Mouse (Mus musculus): ENCODE data around the gene Best3. TPM values are rescaled to one million over a fixed set of nuclear protein-coding genes. Genes with fewer than 3 reads are reported as not detected.

Gene Best3
- polyA plus RNA-seq, 1 experiment from 2014 or later, result 0.05 TPM

- WGBS, result 73% methylated on average over 3 of the region's 3 CpGs
- Histone ChIP-seq H3K4me1 (no peaks in the 10 kb centered on the region), H3K9me3 (no peaks in the 10 kb centered on the region), H3K9ac (no peak overlapping the region), H3K4me2 (no peak overlapping the region), H3K27ac (no peak overlapping the region), H3K4me3 (replicated peaks) (no peak overlapping the region), H3K36me3 (no peaks in the 10 kb centered on the region), H3K27me3 (replicated peaks) (no peaks in the 10 kb centered on the region)
- ATAC-seq (ENCODE audit: insufficient read depth, low FRiP score, low read depth), result no peak
Observed at GRCm38 (mm10) chr10:116980888-116981287, 5.2 kb upstream of the Best3 start.

- Histone ChIP-seq H3K9me3 (no peaks in the 10 kb centered on the region), H3K27me3 (replicated peaks) (no peaks in the 10 kb centered on the region), H3K36me3 (no peaks in the 10 kb centered on the region), H3K27ac (no peak overlapping the region), H3K9ac (no peak overlapping the region), H3K4me2 (no peak overlapping the region), H3K4me1 (0 out of 2 replicates have a peak, but pooled peaks cover 4% of the 10 kb centered on the region), H3K4me3 (replicated peaks) (no peak overlapping the region)
- ATAC-seq (ENCODE audit: insufficient read depth, low FRiP score, low read depth), result no peak
- WGBS, result 69% methylated on average over 4 of the region's 4 CpGs
Observed at GRCm38 (mm10) chr10:116982526-116982925, 3.6 kb upstream of the Best3 start.

- Histone ChIP-seq H3K27me3 (replicated peaks) (no peaks in the 10 kb centered on the region), H3K4me3 (replicated peaks) (no peak overlapping the region), H3K27ac (no peak overlapping the region), H3K9me3 (no peaks in the 10 kb centered on the region), H3K4me2 (no peak overlapping the region), H3K9ac (no peak overlapping the region), H3K36me3 (no peaks in the 10 kb centered on the region), H3K4me1 (0 out of 2 replicates have a peak, but pooled peaks cover 4% of the 10 kb centered on the region)
- WGBS, result 58% methylated on average over 12 of the region's 12 CpGs
- ATAC-seq (ENCODE audit: insufficient read depth, low FRiP score, low read depth), result no peak
Observed at GRCm38 (mm10) chr10:116984836-116985235, 1.3 kb upstream of the Best3 start.

- H3K9ac ChIP-seq, result no peak overlapping the region
- no peak for ATAC-seq (ENCODE audit: insufficient read depth, low FRiP score, low read depth)
- H3K27ac ChIP-seq, result no peak overlapping the region
Observed at GRCm38 (mm10) chr10:116993971-116994370, 7.9 kb downstream of the Best3 start.

GRCm38 (mm10) chr10:116995162-116995561 lies 9.0 kb downstream of the Best3 start:
- H3K27ac ChIP-seq, result no peak overlapping the region
- no peak overlapping the region for H3K9ac ChIP-seq
- no peaks in the 10 kb centered on the region for H3K36me3 ChIP-seq
- 72% methylated on average over 5 of the region's 5 CpGs for WGBS
- no peaks in the 10 kb centered on the region for H3K27me3 ChIP-seq (replicated peaks)
- no peaks in the 10 kb centered on the region for H3K9me3 ChIP-seq
- H3K4me1 ChIP-seq, result 0 out of 2 replicates have a peak, but pooled peaks cover 5% of the 10 kb centered on the region
- ATAC-seq (ENCODE audit: insufficient read depth, low FRiP score, low read depth), result no peak
- no peak overlapping the region for H3K4me2 ChIP-seq
- H3K4me3 ChIP-seq (replicated peaks), result no peak overlapping the region

More at GRCm38 (mm10) chr10:116993971-116994370, 7.9 kb downstream of the Best3 start:
- no peaks in the 10 kb centered on the region for H3K27me3 ChIP-seq (replicated peaks)
- 0 out of 2 replicates have a peak, but pooled peaks cover 5% of the 10 kb centered on the region for H3K4me1 ChIP-seq
- H3K36me3 ChIP-seq, result no peaks in the 10 kb centered on the region
- H3K4me2 ChIP-seq, result no peak overlapping the region
- WGBS, result 61% methylated on average over 8 of the region's 8 CpGs
- no peak overlapping the region for H3K4me3 ChIP-seq (replicated peaks)
- no peaks in the 10 kb centered on the region for H3K9me3 ChIP-seq

DNA sequence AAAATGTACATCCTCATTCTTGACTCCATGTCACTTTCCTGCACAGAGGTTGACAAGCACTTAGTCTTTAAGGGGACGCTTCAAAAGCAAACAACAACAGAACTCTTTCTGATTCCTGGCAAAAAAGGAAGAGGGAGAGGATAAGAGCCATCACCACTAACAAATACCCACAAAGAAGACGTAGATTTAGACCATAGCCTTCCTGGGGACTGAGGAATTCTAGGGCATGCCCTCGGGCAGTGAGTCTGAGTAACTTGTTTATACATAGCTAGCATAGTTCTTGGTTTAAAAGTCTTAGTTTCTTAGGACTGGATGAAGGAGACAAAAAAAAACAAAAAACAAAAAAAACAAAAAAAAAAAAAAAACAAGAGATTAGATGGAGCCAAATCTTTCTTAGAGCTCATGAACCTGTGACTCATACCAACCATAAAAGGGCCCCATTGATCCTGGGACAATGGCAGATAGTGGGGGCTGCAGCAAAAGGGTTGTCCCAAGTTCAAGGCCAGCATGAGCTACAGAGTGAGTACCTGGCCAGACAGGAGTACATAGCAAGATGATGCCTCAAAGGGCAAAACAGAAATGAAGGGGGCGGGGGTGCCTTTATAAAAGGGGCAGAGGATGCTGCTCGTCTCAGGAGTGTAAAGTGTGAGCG lies 9.6 kb downstream of the Best3 start:
- Histone ChIP-seq H3K36me3 (no peaks in the 10 kb centered on the region), H3K9me3 (no peaks in the 10 kb centered on the region), H3K4me1 (0 out of 2 replicates have a peak, but pooled peaks cover 5% of the 10 kb centered on the region), H3K4me2 (no peak overlapping the region), H3K4me3 (replicated peaks) (no peak overlapping the region), H3K9ac (no peak overlapping the region), H3K27ac (no peak overlapping the region), H3K27me3 (replicated peaks) (no peaks in the 10 kb centered on the region)
- ATAC-seq (ENCODE audit: insufficient read depth, low FRiP score, low read depth), result no peak
- WGBS, result 60% methylated on average over 6 of the region's 6 CpGs

- H3K27ac ChIP-seq, result no peak overlapping the region
- H3K4me1 ChIP-seq, result 0 out of 2 replicates have a peak, but pooled peaks cover 5% of the 10 kb centered on the region
- no peaks in the 10 kb centered on the region for H3K9me3 ChIP-seq
- H3K27me3 ChIP-seq (replicated peaks), result no peaks in the 10 kb centered on the region
- H3K9ac ChIP-seq, result no peak overlapping the region
- peak; percentile 83 for ATAC-seq (ENCODE audit: insufficient read depth, low FRiP score, low read depth)
- WGBS, result 49% methylated on average over 6 of the region's 6 CpGs
- H3K36me3 ChIP-seq, result no peaks in the 10 kb centered on the region
- no peak overlapping the region for H3K4me2 ChIP-seq
- H3K4me3 ChIP-seq (replicated peaks), result no peak overlapping the region
Observed at GRCm38 (mm10) chr10:116996236-116996600, 10.1 kb downstream of the Best3 start.

DNA sequence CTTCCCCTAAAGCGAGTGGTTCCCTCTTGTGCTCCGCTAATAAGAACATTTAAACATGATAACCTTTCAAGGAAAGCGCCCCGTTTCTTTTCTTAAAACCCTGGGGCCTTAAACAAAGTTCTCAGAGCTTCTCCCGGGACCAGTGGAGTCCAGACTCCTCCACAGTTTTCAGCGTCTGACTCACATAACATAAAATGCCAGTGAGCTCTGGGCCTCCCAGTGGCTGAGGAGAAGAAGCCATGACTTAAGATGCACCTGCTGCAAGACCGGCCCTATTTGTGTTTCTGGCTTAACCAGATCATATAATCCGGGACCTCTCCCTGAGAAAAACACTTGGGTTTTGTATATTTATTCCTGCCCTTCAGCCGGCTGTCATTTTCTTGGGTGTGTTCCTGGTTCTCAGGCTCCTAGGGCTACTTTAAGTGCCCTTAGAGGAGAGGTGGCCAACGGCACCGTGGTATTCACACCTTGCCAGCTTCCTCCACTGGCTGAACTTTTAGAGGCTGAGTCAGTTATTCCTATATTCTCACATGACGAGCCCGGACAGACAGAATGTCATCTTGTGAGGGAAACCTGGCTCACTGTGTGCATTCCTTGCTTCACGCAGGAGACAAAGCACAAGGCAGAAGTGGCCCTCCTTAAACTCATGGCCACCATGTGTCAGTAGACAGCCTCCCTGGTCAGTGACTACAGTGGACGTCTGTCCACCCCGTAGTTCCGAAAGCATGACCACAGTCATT lies 12.8 kb downstream of the Best3 start:
- WGBS, result 71% methylated on average over 17 of the region's 17 CpGs
- ATAC-seq (ENCODE audit: insufficient read depth, low FRiP score, low read depth), result no peak
- no peak overlapping the region for H3K27ac ChIP-seq
- no peak overlapping the region for H3K9ac ChIP-seq
- H3K4me3 ChIP-seq (replicated peaks), result no peak overlapping the region
- 0 out of 2 replicates have a peak, but pooled peaks cover 5% of the 10 kb centered on the region for H3K4me1 ChIP-seq
- no peaks in the 10 kb centered on the region for H3K9me3 ChIP-seq
- no peaks in the 10 kb centered on the region for H3K27me3 ChIP-seq (replicated peaks)
- no peaks in the 10 kb centered on the region for H3K36me3 ChIP-seq
- no peak overlapping the region for H3K4me2 ChIP-seq

DNA sequence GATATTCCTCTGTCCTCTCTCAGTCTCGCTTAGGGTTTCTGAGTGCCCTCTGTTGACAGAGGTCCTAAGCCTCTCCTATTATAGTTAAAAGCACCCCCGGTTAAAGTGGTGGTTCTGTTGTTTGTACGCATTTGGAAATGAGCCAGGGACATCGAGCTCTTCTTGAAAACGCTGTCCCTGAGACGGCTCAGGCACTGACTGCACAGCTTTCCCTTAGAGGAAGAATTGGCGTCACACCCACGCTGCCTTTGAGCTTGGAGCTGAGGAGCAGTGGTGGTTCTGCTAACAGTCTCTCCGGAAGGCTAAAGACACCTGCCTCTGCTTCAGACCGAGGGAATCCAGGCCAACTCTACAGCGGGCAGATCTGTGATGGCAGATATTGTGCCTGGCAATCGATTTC lies 14.9 kb downstream of the Best3 start:
- no peaks in the 10 kb centered on the region for H3K9me3 ChIP-seq
- no peak for ATAC-seq (ENCODE audit: insufficient read depth, low FRiP score, low read depth)
- no peak overlapping the region for H3K9ac ChIP-seq
- H3K4me1 ChIP-seq, result 0 out of 2 replicates have a peak, but pooled peaks cover 4% of the 10 kb centered on the region
- WGBS, result 51% methylated on average over 12 of the region's 12 CpGs
- no peaks in the 10 kb centered on the region for H3K36me3 ChIP-seq
- H3K4me2 ChIP-seq, result no peak overlapping the region
- no peak overlapping the region for H3K27ac ChIP-seq
- no peak overlapping the region for H3K4me3 ChIP-seq (replicated peaks)
- H3K27me3 ChIP-seq (replicated peaks), result no peaks in the 10 kb centered on the region

DNA sequence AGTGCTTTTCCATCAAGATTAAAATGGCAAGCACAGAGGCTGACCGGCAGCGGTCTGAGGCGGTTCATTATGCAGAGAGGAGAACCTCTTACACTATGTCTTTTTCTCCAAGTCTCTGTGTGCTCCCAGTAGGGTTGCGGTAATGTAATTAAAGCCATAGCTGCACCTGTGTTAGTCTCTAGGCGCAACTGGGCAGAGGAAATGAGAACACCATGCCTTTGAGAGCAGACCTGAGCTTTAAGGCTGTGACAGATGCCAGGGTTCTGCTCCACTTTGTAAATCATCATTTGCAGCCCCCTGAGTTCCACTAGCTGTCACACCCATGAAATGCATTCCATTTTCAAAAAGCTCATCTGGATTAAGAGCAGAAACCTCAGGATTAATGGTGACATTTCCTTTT lies 18.6 kb downstream of the Best3 start:
- Histone ChIP-seq H3K27me3 (replicated peaks) (no peaks in the 10 kb centered on the region), H3K4me1 (no peaks in the 10 kb centered on the region), H3K9ac (no peak overlapping the region), H3K27ac (no peak overlapping the region), H3K4me3 (replicated peaks) (no peak overlapping the region), H3K4me2 (no peak overlapping the region), H3K36me3 (no peaks in the 10 kb centered on the region), H3K9me3 (no peaks in the 10 kb centered on the region)
- WGBS, result 77% methylated on average over 5 of the region's 5 CpGs
- ATAC-seq (ENCODE audit: insufficient read depth, low FRiP score, low read depth), result no peak

DNA sequence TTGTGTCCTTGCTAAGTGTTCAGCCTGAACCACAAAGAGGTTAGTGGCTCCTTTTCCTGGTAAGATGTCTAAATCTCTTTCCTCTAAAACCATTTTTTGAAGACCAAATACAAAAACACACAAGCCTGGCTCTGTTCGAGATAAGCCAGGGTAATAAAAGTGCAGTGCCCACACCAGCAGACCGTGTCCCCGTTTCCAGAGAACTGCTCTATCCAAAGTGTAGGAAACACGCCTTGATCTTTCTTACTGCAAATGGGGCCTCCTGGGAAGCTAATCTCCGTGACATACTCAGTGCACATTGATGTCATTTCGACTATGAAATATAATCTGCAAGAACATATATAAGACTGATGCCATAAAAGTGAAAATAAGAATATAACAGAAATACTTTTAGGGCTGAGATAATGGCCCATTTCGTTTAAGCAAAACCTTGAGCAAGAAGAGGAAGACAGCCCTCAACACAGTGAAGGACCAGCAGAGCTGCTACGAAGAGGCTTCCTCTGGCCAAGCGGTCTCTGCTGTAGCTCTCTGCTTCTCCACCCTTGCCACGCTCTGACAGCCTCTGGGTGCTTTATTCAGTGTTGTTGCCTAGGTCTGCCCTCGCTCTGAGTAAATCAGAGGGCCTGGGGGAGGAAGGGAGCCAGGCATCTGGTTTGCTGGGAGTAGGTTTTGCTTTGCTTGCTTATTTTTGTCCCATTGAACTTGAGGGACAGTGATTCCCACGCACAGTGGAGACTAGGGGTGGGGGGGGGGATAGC lies 19.8 kb downstream of the Best3 start:
- H3K27ac ChIP-seq, result no peak overlapping the region
- no peak for ATAC-seq (ENCODE audit: insufficient read depth, low FRiP score, low read depth)
- H3K4me2 ChIP-seq, result no peak overlapping the region
- no peaks in the 10 kb centered on the region for H3K36me3 ChIP-seq
- H3K27me3 ChIP-seq (replicated peaks), result no peaks in the 10 kb centered on the region
- WGBS, result 61% methylated on average over 12 of the region's 12 CpGs
- H3K4me3 ChIP-seq (replicated peaks), result no peak overlapping the region
- H3K9me3 ChIP-seq, result no peaks in the 10 kb centered on the region
- H3K4me1 ChIP-seq, result no peaks in the 10 kb centered on the region
- no peak overlapping the region for H3K9ac ChIP-seq

- no peaks in the 10 kb centered on the region for H3K27me3 ChIP-seq (replicated peaks)
- no peaks in the 10 kb centered on the region for H3K36me3 ChIP-seq
- H3K27ac ChIP-seq, result no peak overlapping the region
- H3K4me1 ChIP-seq, result no peaks in the 10 kb centered on the region
- no peak overlapping the region for H3K9ac ChIP-seq
- no peak for ATAC-seq (ENCODE audit: insufficient read depth, low FRiP score, low read depth)
- WGBS, result 88% methylated on average over 6 of the region's 6 CpGs
- H3K4me3 ChIP-seq (replicated peaks), result no peak overlapping the region
- no peaks in the 10 kb centered on the region for H3K9me3 ChIP-seq
- no peak overlapping the region for H3K4me2 ChIP-seq
Observed at GRCm38 (mm10) chr10:117009691-117010090, 23.6 kb downstream of the Best3 start.

All from stomach, embryonic 15.5 days (tissue).